Mouse (Mus musculus): ENCODE measurements at regions not wholly inside any gene's neighbourhood (a gene's known extent, or its start where the extent isn't known, plus 50 kb on each side); places are given as distances from the start of the nearest gene placed in this dataset.

DNA sequence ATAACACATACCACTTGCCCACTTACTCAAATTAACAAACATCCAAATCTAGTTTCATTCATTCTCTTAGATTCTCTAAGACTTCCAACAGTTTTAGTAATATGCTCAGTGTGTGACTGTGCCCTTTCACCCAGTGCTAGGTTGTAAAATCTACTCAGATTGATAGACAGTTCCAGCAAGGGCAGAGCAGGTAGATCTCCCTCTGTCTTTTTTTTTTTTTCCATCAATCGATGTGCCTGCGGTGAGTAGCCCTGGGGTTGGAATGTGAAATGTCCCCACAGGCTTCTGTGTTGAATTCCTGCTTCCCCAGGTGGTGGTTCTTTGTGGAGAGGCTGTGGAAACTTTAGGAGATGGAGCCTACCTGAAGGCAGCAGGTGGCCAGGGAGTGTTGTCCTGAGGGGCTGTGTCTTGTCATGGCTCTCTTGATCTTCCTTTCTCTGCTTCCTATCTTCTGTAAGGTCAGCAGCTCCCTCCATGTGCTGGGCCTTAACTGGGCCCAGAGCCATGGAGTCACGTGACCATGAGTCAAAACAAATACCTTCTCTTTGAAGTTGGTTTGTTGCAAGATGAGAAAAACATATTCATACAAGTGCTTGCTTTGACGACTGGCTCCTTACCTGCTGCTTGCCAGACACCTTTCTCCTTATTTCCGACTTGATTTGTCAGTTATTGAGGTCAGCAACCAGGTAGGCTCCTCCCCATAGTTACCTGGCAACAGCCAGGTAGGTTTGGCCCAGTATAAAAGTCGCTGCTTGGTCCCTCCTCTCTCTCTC, 394.5 kb downstream of the Etnk1 start:
- Histone ChIP-seq H3K36me3 (ENCODE audit: control insufficient read depth, insufficient read depth) (no peaks in the 10 kb centered on the region), H3K9ac (ENCODE audit: low read depth, low read length) (no peak overlapping the region), H3K4me3 (ENCODE audit: low read depth, low read length) (no peak overlapping the region), H3K27me3 (replicated peaks; ENCODE audit: control insufficient read depth, insufficient read depth, low read length) (no peaks in the 10 kb centered on the region), H3K4me1 (replicated peaks; ENCODE audit: control insufficient read depth, insufficient read depth, low read length) (0 out of 2 replicates have a peak, but pooled peaks cover 2% of the 10 kb centered on the region), H3K4me2 (replicated peaks; ENCODE audit: low read depth) (no peak overlapping the region), H3K27ac (ENCODE audit: low read depth, low read length) (no peak overlapping the region), H3K9me3 (ENCODE audit: control insufficient read depth) (no peaks in the 10 kb centered on the region)
- 41% methylated on average over 6 of the region's 6 CpGs for WGBS
- TF ChIP-seq CTCF (IDR thresholded peaks at IDR 0.05; ENCODE audit: low read depth) = no peak
- ATAC-seq = no peak; the same call in 1 of the 2 replicates

DNA sequence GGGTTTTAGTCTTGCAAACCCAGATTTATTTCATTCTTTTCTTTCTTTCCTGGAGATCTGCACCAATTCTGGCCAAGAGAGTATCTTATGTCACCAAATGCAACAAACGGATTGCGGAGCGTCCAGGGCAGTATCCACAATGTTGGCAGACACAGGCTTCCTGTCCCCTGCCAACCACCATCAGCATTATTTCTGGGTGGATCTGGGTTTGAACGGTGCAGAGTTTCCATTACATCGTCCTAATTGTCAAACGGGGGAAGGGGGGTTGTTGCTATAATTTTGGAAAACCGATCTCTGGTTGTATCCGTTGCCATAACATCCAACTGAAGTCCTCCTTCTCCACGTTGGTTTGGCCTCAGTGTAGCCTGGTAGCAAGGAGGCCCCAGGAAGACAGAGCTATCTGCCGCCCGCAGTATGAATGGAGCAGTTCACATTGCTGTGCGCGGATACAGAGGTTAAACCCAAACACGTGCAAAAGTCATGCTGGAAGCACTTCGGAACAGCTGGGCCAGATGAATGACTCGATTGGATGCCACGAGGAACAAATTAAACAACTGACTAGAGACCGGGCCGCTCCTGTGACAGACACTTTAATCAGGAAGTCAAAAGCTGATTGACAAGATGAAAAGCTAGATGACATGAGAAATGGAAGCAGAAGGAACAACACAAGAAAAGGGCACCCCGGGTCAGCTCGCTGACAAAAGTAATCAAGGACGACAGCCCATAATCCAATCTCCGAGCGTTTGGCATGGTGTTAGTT, 404.5 kb downstream of the Etnk1 start:
- no peak for TF ChIP-seq CTCF (IDR thresholded peaks at IDR 0.05; ENCODE audit: low read depth)

DNA sequence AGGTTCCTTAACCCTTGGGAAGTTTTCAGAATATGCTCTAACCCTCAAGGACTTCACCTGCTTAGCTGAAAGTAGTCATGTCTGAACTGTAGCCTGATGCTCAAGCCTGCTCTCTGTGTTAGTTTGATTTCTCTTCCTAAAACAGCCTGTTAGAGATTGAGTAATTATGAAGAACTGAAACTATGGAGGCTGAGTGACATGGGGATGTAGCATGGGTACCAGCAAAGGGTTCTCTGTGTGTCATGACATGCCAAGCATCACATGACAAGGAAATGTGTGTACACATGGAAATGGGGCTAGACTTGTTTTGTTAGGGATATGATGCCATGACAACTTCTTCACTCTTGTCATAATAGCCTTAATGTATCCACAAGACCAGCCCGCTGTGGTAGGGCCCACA, 412.2 kb downstream of the Etnk1 start:
- Histone ChIP-seq H3K9ac (ENCODE audit: low read depth, low read length) (no peak overlapping the region), H3K27me3 (replicated peaks; ENCODE audit: control insufficient read depth, insufficient read depth, low read length) (no peaks in the 10 kb centered on the region), H3K4me2 (replicated peaks; ENCODE audit: low read depth) (no peak overlapping the region), H3K36me3 (ENCODE audit: control insufficient read depth, insufficient read depth) (no peaks in the 10 kb centered on the region), H3K27ac (ENCODE audit: low read depth, low read length) (no peak overlapping the region), H3K4me1 (replicated peaks; ENCODE audit: control insufficient read depth, insufficient read depth, low read length) (no peaks in the 10 kb centered on the region), H3K4me3 (ENCODE audit: low read depth, low read length) (no peak overlapping the region), H3K9me3 (ENCODE audit: control insufficient read depth) (no peaks in the 10 kb centered on the region)
- no peak for TF ChIP-seq CTCF (IDR thresholded peaks at IDR 0.05; ENCODE audit: low read depth)
- 94% methylated on average over 1 of the region's 1 CpGs for WGBS
- ATAC-seq = no peak

More for the DNA sequence above, 404.5 kb downstream of the Etnk1 start:
- Histone ChIP-seq H3K36me3 (ENCODE audit: control insufficient read depth, insufficient read depth) (no peaks in the 10 kb centered on the region), H3K27ac (ENCODE audit: low read depth, low read length) (no peak overlapping the region), H3K4me2 (replicated peaks; ENCODE audit: low read depth) (no peak overlapping the region), H3K4me1 (replicated peaks; ENCODE audit: control insufficient read depth, insufficient read depth, low read length) (no peaks in the 10 kb centered on the region), H3K4me3 (ENCODE audit: low read depth, low read length) (no peak overlapping the region), H3K27me3 (replicated peaks; ENCODE audit: control insufficient read depth, insufficient read depth, low read length) (no peaks in the 10 kb centered on the region), H3K9me3 (ENCODE audit: control insufficient read depth) (no peaks in the 10 kb centered on the region), H3K9ac (ENCODE audit: low read depth, low read length) (no peak overlapping the region)
- no peak for ATAC-seq
- WGBS = 86% methylated on average over 24 of the region's 24 CpGs

DNA sequence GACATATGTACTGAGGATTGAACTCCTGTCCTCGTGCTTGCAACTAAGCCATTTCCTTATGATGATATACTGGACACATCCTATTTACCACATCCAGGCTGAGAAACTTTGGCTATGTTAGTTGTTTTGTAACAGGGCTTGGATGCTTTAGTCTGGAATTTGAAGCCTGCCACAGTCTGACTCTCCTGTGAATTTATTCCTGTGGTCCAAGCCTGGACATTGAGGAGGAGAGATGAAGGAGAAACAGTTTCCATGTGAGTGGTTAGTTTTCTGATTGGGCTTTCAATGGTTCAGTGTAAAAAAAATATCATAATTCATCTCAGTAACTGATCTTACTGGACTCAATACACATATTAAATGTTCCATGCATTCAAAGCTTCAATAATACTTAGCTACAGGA, 422.6 kb downstream of the Etnk1 start:
- Histone ChIP-seq H3K9ac (ENCODE audit: low read depth, low read length) (no peak overlapping the region), H3K4me3 (ENCODE audit: low read depth, low read length) (no peak overlapping the region), H3K9me3 (ENCODE audit: control insufficient read depth) (no peaks in the 10 kb centered on the region), H3K4me2 (replicated peaks; ENCODE audit: low read depth) (no peak overlapping the region), H3K4me1 (replicated peaks; ENCODE audit: control insufficient read depth, insufficient read depth, low read length) (no peaks in the 10 kb centered on the region), H3K27ac (ENCODE audit: low read depth, low read length) (no peak overlapping the region), H3K27me3 (replicated peaks; ENCODE audit: control insufficient read depth, insufficient read depth, low read length) (no peaks in the 10 kb centered on the region), H3K36me3 (ENCODE audit: control insufficient read depth, insufficient read depth) (no peaks in the 10 kb centered on the region)
- no peak for TF ChIP-seq CTCF (IDR thresholded peaks at IDR 0.05; ENCODE audit: low read depth)
- ATAC-seq = no peak
- 50% methylated on average over 1 of the region's 1 CpGs for WGBS

DNA sequence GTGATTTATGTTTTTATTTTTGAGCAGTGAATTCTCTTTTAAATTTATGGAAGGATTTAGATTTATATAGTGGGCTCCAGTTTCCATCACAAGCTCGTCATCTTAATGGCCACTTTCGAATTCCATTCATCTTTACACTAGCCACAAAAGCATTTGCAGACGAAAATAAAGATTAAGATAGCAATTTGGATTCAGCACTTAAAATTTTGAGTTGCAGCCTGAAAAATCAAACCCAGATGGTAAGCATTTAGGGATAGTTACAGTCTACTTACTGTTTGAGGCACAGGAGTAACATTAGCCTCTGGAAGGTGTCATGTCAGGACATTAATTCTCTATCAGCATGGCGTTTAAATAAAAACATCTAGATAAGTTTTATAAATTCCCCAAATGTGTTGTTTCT, 423.2 kb downstream of the Etnk1 start:
- Histone ChIP-seq H3K9me3 (ENCODE audit: control insufficient read depth) (no peaks in the 10 kb centered on the region), H3K9ac (ENCODE audit: low read depth, low read length) (no peak overlapping the region), H3K4me2 (replicated peaks; ENCODE audit: low read depth) (no peak overlapping the region), H3K36me3 (ENCODE audit: control insufficient read depth, insufficient read depth) (no peaks in the 10 kb centered on the region), H3K4me1 (replicated peaks; ENCODE audit: control insufficient read depth, insufficient read depth, low read length) (no peaks in the 10 kb centered on the region), H3K27me3 (replicated peaks; ENCODE audit: control insufficient read depth, insufficient read depth, low read length) (no peaks in the 10 kb centered on the region), H3K27ac (ENCODE audit: low read depth, low read length) (no peak overlapping the region), H3K4me3 (ENCODE audit: low read depth, low read length) (no peak overlapping the region)
- ATAC-seq = no peak
- WGBS = 76% methylated on average over 4 of the region's 4 CpGs
- no peak for TF ChIP-seq CTCF (IDR thresholded peaks at IDR 0.05; ENCODE audit: low read depth)

DNA sequence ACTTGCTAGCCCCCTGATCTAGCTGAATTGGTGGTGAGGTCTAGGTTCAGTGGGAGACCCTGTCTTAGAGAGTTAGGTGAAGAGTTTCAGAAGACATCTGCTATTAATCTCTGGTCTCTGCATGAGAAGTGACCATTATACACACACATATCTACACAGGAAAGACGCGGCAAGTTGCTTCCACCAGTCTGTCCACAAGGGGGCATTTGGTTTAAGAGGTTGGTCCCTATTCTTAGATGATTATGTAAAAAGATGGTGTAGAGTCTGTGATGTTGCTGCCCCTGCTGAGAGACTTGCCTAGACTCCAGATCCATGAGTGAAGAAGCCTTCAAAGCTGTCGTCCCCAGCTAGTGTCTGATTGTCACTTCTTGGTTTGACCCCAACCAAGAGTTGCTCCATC, 425.5 kb downstream of the Etnk1 start:
- no peak for ATAC-seq
- no peaks in the 10 kb centered on the region for H3K27me3 ChIP-seq (replicated peaks; ENCODE audit: control insufficient read depth, insufficient read depth, low read length)
- no peak overlapping the region for H3K4me2 ChIP-seq (replicated peaks; ENCODE audit: low read depth)
- no peak overlapping the region for H3K27ac ChIP-seq (ENCODE audit: low read depth, low read length)
- no peaks in the 10 kb centered on the region for H3K9me3 ChIP-seq (ENCODE audit: control insufficient read depth)
- H3K36me3 ChIP-seq (ENCODE audit: control insufficient read depth, insufficient read depth) = no peaks in the 10 kb centered on the region
- H3K9ac ChIP-seq (ENCODE audit: low read depth, low read length) = no peak overlapping the region
- 87% methylated on average over 3 of the region's 3 CpGs for WGBS
- TF ChIP-seq CTCF (IDR thresholded peaks at IDR 0.05; ENCODE audit: low read depth) = peak; percentile 46
- no peak overlapping the region for H3K4me3 ChIP-seq (ENCODE audit: low read depth, low read length)
- no peaks in the 10 kb centered on the region for H3K4me1 ChIP-seq (replicated peaks; ENCODE audit: control insufficient read depth, insufficient read depth, low read length)

All from intestine, postnatal 0 days (tissue).